ENCODE assay signal across 8 mouse cellular contexts in the genomic region with DNA sequence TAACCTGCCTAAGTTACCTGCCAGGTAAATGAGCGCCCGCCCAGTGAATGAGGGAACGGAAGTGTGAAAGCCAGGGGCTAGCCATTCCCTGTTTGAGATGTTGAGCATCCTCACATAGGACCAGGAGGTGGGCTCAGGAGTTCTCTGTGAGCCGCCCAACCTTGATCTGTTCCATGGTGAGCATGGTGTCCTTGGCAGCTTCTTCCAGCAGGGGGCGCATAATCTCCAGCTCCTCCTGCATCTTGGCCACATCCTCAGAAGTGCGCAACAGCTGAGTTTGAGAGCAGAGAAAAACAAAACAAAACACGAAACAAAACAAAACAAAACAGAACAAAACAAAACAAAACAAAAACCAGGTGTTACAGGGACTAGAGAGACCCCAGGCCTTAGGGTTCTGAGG. TPM values are rescaled to one million over a fixed set of nuclear protein-coding genes. Genes with fewer than 3 reads are reported as not detected.
DNase-seq lines count a peak whose midpoint lies in the region; TF ChIP-seq lines count a peak whose summit lies in the region.

No protein-coding gene starts in this region.

- no peak overlapping the region for H3K4me3 ChIP-seq in CH12.LX (replicated peaks in 1 of 3; ENCODE audit: low read depth in 2 of 3, low read length in 2 of 3, poor library complexity in 1 of 3)

- DNase-seq in CH12.LX (ENCODE audit: extremely low read depth) (peak; percentile 79), ZHBTc4 (ENCODE audit: low read depth, low spot score) (peak; percentile 85)
- peak; percentile 83 to 88 for DNase-seq in cerebellum, postnatal 25 days
- peak; percentile 73 to 79 for DNase-seq in gastrocnemius, postnatal 4 days (ENCODE audit: low spot score in 2 of 2)
- DNase-seq in layer of hippocampus, adult 9-11 months, result peak; percentile 65
- DNase-seq in lung, postnatal 25 days (ENCODE audit: low spot score), result peak; percentile 65
- peak; percentile 56 to 64 for DNase-seq in right cerebral cortex, postnatal 36 days (ENCODE audit: low spot score in 2 of 2)
- DNase-seq in urinary bladder, postnatal 36 days (ENCODE audit: low spot score in 2 of 2), result peak; percentile 48 to 72

- TF ChIP-seq CTCF in CH12.LX (conservative IDR thresholded peaks at IDR 0.05 in 1 of 2, IDR thresholded peaks at IDR 0.05 in 1 of 2; ENCODE audit: low read depth in 2 of 2, low read length in 2 of 2), result peak; percentile 86 to 93

- H3K9ac ChIP-seq in CH12.LX (ENCODE audit: insufficient read depth, low read depth), result no peak overlapping the region

- no peaks in the 10 kb centered on the region for H3K27me3 ChIP-seq in CH12.LX (replicated peaks)

- H3K79me2 ChIP-seq in CH12.LX (replicated peaks; ENCODE audit: control insufficient read depth, extremely low read depth, insufficient read depth, poor library complexity, severe bottlenecking), result no peaks in the 10 kb centered on the region

- TF ChIP-seq EP300 in CH12.LX (IDR thresholded peaks at IDR 0.05; ENCODE audit: low read length), result no peak

- H3K36me3 ChIP-seq in CH12.LX (replicated peaks in 1 of 2; ENCODE audit: control insufficient read depth in 1 of 2, insufficient read depth in 1 of 2, low read length in 1 of 2), result no peaks in the 10 kb centered on the region

- peak; percentile 82 for TF ChIP-seq RAD21 in CH12.LX (IDR thresholded peaks at IDR 0.05; ENCODE audit: low read depth, low read length)

- no peak overlapping the region for H3K27ac ChIP-seq in CH12.LX (ENCODE audit: insufficient read depth, low read depth)

- H3K4me1 ChIP-seq in CH12.LX (ENCODE audit: control insufficient read depth in 1 of 2, insufficient read depth in 2 of 2), result peaks cover 0 to 5% of the 10 kb centered on the region in 2 experiments; a peak in 2 of 4 replicates

- H3K4me2 ChIP-seq in CH12.LX (ENCODE audit: insufficient read depth, low read depth, poor library complexity, severe bottlenecking), result no peak overlapping the region

- dilution Hi-C loops in CH12.LX (cut with MboI; ENCODE audit: extremely low pct_ligation_motif_present, extremely low pct_unique_long_range_greater_than_20kb, low sequenced_read_pairs), result no loop called here

- in situ Hi-C loops in CH12.LX (cut with MboI; ENCODE audit: low pct_ligation_motif_present, low pct_unique_long_range_greater_than_20kb, low sequenced_read_pairs), result loop anchor here (5.0 kb wide), 2 partner anchors 45 to 190 kb away; no protein-coding TSS in a partner anchor

- H3K9me3 ChIP-seq in CH12.LX (replicated peaks; ENCODE audit: low read length), result no peaks in the 10 kb centered on the region

- no peak for TF ChIP-seq POLR2A in CH12.LX (IDR thresholded peaks at IDR 0.05; ENCODE audit: low read depth, low read length)

TF ChIP-seq in CH12.LX, 34 proteins besides CTCF, POLR2A, EP300 and RAD21:
- TF ChIP-seq USF2 (conservative IDR thresholded peaks at IDR 0.05; ENCODE audit: low read depth, low read length) (no peak), MAX (IDR thresholded peaks at IDR 0.05; ENCODE audit: low read length) (no peak), TBP (conservative IDR thresholded peaks at IDR 0.05; ENCODE audit: low read depth, low read length) (no peak), JUN (IDR thresholded peaks at IDR 0.05; ENCODE audit: insufficient read depth, low read depth, low read length) (no peak), ELF1 (IDR thresholded peaks at IDR 0.05; ENCODE audit: low read depth, low read length) (0 out of 2 replicates have a peak, but pooled peaks have one; percentile 25), ZC3H11A (IDR thresholded peaks at IDR 0.05; ENCODE audit: low read depth, low read length) (peak; percentile 57), MEF2A (IDR thresholded peaks at IDR 0.05; ENCODE audit: borderline replicate concordance, low read depth, low read length) (no peak), CHD1 (IDR thresholded peaks at IDR 0.05; ENCODE audit: low read depth, low read length) (no peak), SIN3A (IDR thresholded peaks at IDR 0.05; ENCODE audit: low read length) (no peak), SMC3 (IDR thresholded peaks at IDR 0.05; ENCODE audit: low read depth, low read length) (peak; percentile 95), ZNF384 (IDR thresholded peaks at IDR 0.05; ENCODE audit: low read depth, low read length) (peak; percentile 61)

RNA-seq across cellular contexts. Expression of a gene that starts 20.9 kb away (rescaled TPM):
- total RNA-seq in CH12.LX (2012; rRNA removed), result 56.6 and 58.0 TPM in 2 replicates
- 61.8 and 62.0 TPM in 2 replicates for total RNA-seq in CH12.LX (2014; rRNA removed)
- polyA plus RNA-seq in CH12.LX (2012; ENCODE audit: insufficient read length, low read depth), result 87.7 and 100 TPM in 2 replicates
- total RNA-seq in gastrocnemius, postnatal 4 days (2021), result 10 to 100 TPM; 49.3 to 53.2 TPM

RNA-seq across cellular contexts. Expression of a gene that starts 21.0 kb away (rescaled TPM):
- total RNA-seq in CH12.LX (2012; rRNA removed), result 11.1 and 13.9 TPM in 2 replicates
- 13.5 and 14.3 TPM in 2 replicates for total RNA-seq in CH12.LX (2014; rRNA removed)
- polyA plus RNA-seq in CH12.LX (2012; ENCODE audit: insufficient read length, low read depth), result 10.0 and 12.5 TPM in 2 replicates
- total RNA-seq in gastrocnemius, postnatal 4 days (2021), result 1 to 10 TPM; 7.3 to 9.4 TPM

RNA-seq across cellular contexts. Expression of a gene that starts 51.5 kb away (rescaled TPM):
- total RNA-seq in CH12.LX (2012; rRNA removed) (0.04 and 0.08 TPM in 2 replicates), CH12.LX (2014; rRNA removed) (0.04 TPM in 2 replicates)
- polyA plus RNA-seq in CH12.LX (2012; ENCODE audit: insufficient read length, low read depth), result 0.06 and 0.08 TPM in 2 replicates
- under 1 TPM; 0.70 to 0.81 TPM for total RNA-seq in gastrocnemius, postnatal 4 days (2021)

RNA-seq across cellular contexts. Expression of a gene that starts 54.5 kb away (rescaled TPM):
- total RNA-seq in CH12.LX (2012; rRNA removed) (1.0 and 1.1 TPM in 2 replicates), CH12.LX (2014; rRNA removed) (0.36 and 0.47 TPM in 2 replicates)
- 0.93 and 0.94 TPM in 2 replicates for polyA plus RNA-seq in CH12.LX (2012; ENCODE audit: insufficient read length, low read depth)
- 10 to 100 TPM; 11.5 to 11.6 TPM for total RNA-seq in gastrocnemius, postnatal 4 days (2021)

RNA-seq across cellular contexts. Expression of a gene that starts 55.4 kb away (rescaled TPM):
- total RNA-seq in CH12.LX (2012; rRNA removed), result 76.1 and 85.2 TPM in 2 replicates
- 43.1 and 46.3 TPM in 2 replicates for total RNA-seq in CH12.LX (2014; rRNA removed)
- 149 and 180 TPM in 2 replicates for polyA plus RNA-seq in CH12.LX (2012; ENCODE audit: insufficient read length, low read depth)
- 100 to 1,000 TPM; 258 to 277 TPM for total RNA-seq in gastrocnemius, postnatal 4 days (2021)
